Mouse (Mus musculus) ES-E14 (cell line): ENCODE measurements around the gene Npc1l1. TPM values are rescaled to one million over a fixed set of nuclear protein-coding genes. Genes with fewer than 3 reads are reported as not detected.

Experiments used
- DNase-seq: peaks from one replicate; pipeline ENCODE4 v3.0.0-alpha.2; 2013; ENCODE audit warnings: low read depth, low spot score
- H3K27ac ChIP-seq: 2 replicates; pipeline ENCODE4 v1.5.1; 2012; ENCODE audit warnings: low read depth, mild to moderate bottlenecking, low read length, moderate library complexity, mixed read lengths; ENCODE audit not compliant: poor library complexity, insufficient read depth, severe bottlenecking
- H3K36me3 ChIP-seq: 2 replicates; pipeline ENCODE4 v1.6.1; 2012; ENCODE audit warnings: mild to moderate bottlenecking, low read length, moderate library complexity, mixed read lengths; ENCODE audit not compliant: control insufficient read depth, poor library complexity, insufficient read depth, severe bottlenecking
- H3K4me1 ChIP-seq, 2 experiments: fragments of 150-350 bp in 1 of 2; sonication (generic) in 1 of 2; 2 replicates each; pipeline ENCODE4 v1.6.1; 2012; ENCODE audit warnings: low read length in 2 of 2, mild to moderate bottlenecking in 1 of 2, mixed read lengths in 1 of 2; ENCODE audit not compliant: control insufficient read depth in 2 of 2, insufficient read depth in 2 of 2, poor library complexity in 1 of 2
- H3K4me3 ChIP-seq, 2 experiments: fragments of 150-350 bp in 1 of 2; sonication (generic) in 1 of 2; 2 replicates each; pipeline ENCODE4 v1.5.1; 2012; ENCODE audit warnings: low read length in 2 of 2, low read depth in 1 of 2, mild to moderate bottlenecking in 1 of 2, mixed read lengths in 1 of 2; ENCODE audit not compliant: insufficient read depth in 1 of 2, poor library complexity in 1 of 2, severe bottlenecking in 1 of 2
- H3K9ac ChIP-seq: 2 replicates; pipeline ENCODE4 v1.6.1; 2012; ENCODE audit warnings: low read depth, mild to moderate bottlenecking, low read length, mixed read lengths; ENCODE audit not compliant: poor library complexity, insufficient read depth, severe bottlenecking
- H3K9me3 ChIP-seq: fragments of 150-350 bp; sonication (generic); 2 replicates; pipeline ENCODE4 v1.6.1; 2012; ENCODE audit warnings: low read depth, mild to moderate bottlenecking, low read length; ENCODE audit not compliant: control insufficient read depth, insufficient read depth
- CHD2 ChIP-seq: IDR thresholded peaks from 2 replicates; pipeline ENCODE4 v1.6.1; 2014; ENCODE audit warnings: mild to moderate bottlenecking, low read depth, low read length, inconsistent platforms
- HCFC1 ChIP-seq: IDR thresholded peaks from 2 replicates; pipeline ENCODE4 v1.6.1; 2012; ENCODE audit warnings: low read length, inconsistent platforms, borderline replicate concordance; ENCODE audit not compliant: insufficient read depth
- MAFK ChIP-seq: IDR thresholded peaks from 2 replicates; pipeline ENCODE4 v1.6.1; 2014; ENCODE audit warnings: mild to moderate bottlenecking, low read depth, low read length, inconsistent platforms; ENCODE audit not compliant: insufficient read depth
- ZC3H11A ChIP-seq: IDR thresholded peaks from 2 replicates; pipeline ENCODE4 v1.6.1; 2012; ENCODE audit warnings: low read depth, mild to moderate bottlenecking, inconsistent platforms, low read length, borderline replicate concordance
- ZNF384 ChIP-seq: IDR thresholded peaks from 2 replicates; pipeline ENCODE4 v1.6.1; 2012; ENCODE audit warnings: low read depth, low read length, inconsistent platforms
- in situ Hi-C, 2 experiments: fragments of 600-800 bp; cut with MboI; formaldehyde crosslinking; loops; one replicate each; pipeline ENCODE4 v1.15.1; 2025; ENCODE audit warnings: low sequenced_read_pairs in 2 of 2, inconsistent platforms in 1 of 2; ENCODE audit not compliant: unreplicated experiment in 2 of 2
- total RNA-seq: library from RNA; depleted of rRNA; stranded (reverse); fragments of 300-350 nt; gene quantifications from 2 replicates; pipeline ENCODE4 v1.2.3, GENCODE M21; 2012

The Npc1l1 gene
- total RNA-seq, 1 experiment: 0.40 TPM

DNA sequence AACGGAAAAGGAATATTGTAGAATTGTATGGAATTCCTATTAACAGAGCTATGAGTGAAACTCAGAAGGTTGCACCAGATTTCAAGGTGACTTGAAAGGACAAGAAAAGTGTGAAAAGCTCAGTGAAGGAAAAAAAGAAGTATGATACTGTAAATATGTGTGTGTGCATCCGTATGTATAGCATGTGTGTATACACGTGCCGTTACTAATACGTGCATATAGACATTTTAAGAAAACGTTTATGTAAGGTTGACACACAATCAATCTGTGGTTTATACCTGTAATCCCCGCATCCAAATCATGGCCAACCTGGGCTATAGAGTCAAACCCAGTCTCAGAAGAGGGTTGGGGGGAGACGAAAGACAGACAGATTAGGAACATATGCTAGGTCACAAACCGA is 29.4 kb downstream of the Npc1l1 start:
- H3K4me1 ChIP-seq: peaks cover 0 to 8% of the 10 kb centered on the region in 2 experiments; a peak in 2 of 4 replicates
- no peak overlapping the region; the same call in 1 of the 2 replicates for H3K9ac ChIP-seq
- in situ Hi-C loops: no loop called here
- no peak overlapping the region for H3K27ac ChIP-seq
- peak overlapping the region; percentile 76 to 84 for H3K4me3 ChIP-seq
- no peaks in the 10 kb centered on the region; the same call in 1 of the 2 replicates for H3K36me3 ChIP-seq
- no peak for DNase-seq
- no peak for TF ChIP-seq CHD2
- no peak for TF ChIP-seq ZNF384
- no peaks in the 10 kb centered on the region for H3K9me3 ChIP-seq

- Histone ChIP-seq H3K9me3 (no peaks in the 10 kb centered on the region), H3K4me3 (peak within 1 kb of the TSS; percentile 76 to 84), H3K9ac (peak within 1 kb of the TSS; percentile 84), H3K27ac (peak within 1 kb of the TSS; percentile 75), H3K36me3 (no peaks in the 10 kb centered on the region; the same call in 1 of the 2 replicates), H3K4me1 (peaks cover 0 to 9% of the 10 kb centered on the region in 2 experiments; a peak in 2 of 4 replicates)
- in situ Hi-C loops: no loop called here
- DNase-seq: peak; percentile 65
- TF ChIP-seq MAFK: no peak
- no peak for TF ChIP-seq ZNF384
- no peak for TF ChIP-seq CHD2
- peak; percentile 84; the same call in 1 of the 2 replicates for TF ChIP-seq HCFC1
- TF ChIP-seq ZC3H11A: no peak
These were observed 29.8 kb downstream of the Npc1l1 start, which contains the start of gene Nudcd3 for GRCm38 (mm10) chr11:6200087-6200569. Gene Nudcd3, minus strand, starts transcription at chr11:6200415.

DNA sequence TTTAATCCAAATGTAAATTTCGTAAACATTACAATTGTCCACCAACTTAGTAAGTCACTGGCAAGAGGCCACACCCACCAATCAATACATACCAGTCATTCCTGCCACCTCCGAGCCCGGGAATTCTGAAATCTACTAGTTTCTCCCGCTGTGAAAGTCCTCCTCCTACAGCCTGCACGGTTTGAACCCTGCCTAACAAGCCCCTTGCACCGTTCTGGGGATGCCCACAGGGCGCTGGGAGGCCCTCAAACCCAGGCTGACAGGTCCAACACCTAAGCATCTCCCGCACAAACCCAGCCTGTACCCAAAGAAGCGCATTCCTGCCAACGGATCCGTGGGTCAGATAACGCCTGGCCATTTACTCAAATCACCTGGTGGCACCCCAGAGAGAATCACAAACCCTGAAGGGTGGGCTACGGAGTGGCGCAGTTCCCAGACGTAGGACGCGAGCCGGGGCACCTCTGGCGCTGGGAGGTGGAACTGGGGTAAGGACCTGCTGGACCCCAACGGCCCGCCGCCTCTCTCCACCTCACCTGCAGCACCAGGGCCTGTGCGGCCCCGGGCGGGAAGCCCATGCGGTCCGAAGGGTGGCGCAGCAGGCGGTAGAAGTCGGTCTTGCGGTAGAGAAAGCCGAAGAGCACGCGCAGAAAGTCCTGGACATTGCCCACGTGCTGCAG is 30.4 kb downstream of the Npc1l1 start, which contains the start of gene A730071L15Rik:
TSS of gene A730071L15Rik (plus strand) at position 620 of the 677 bp plus-strand sequence.
- TF ChIP-seq HCFC1 (no peak), CHD2 (no peak), ZNF384 (no peak), MAFK (no peak), ZC3H11A (no peak)
- Histone ChIP-seq H3K4me3 (peak within 1 kb of the TSS; percentile 76 to 84), H3K36me3 (no peaks in the 10 kb centered on the region; the same call in 1 of the 2 replicates), H3K9me3 (no peaks in the 10 kb centered on the region), H3K4me1 (peaks cover 0 to 9% of the 10 kb centered on the region in 2 experiments; a peak in 2 of 4 replicates), H3K9ac (peak within 1 kb of the TSS; percentile 84), H3K27ac (peak within 1 kb of the TSS; percentile 75)
- peak; percentile 31 for DNase-seq
- in situ Hi-C loops: loop anchor here in 1 of 2 experiments (10.0 kb wide), 1 partner anchor 205 kb away; no protein-coding TSS in a partner anchor

DNA sequence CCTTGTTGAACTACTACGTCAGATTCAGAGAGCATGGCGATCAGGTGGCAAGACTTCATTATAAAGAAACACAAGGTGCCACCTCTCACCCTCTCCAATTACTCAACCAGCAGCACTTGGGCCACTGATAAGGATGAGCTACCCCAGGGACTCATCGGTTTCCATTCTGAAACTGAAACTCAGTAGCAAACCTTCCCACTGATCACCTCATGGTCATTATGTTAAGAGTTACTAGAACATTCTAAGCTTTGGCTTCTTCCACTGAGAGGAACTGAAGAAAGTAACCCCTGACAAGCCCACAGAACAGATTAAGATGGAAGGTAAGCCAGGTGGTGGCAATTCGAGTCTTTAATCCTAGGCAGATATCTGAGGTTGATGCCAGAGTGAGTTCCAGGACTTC is 31.5 kb downstream of the Npc1l1 start:
- no peak overlapping the region for H3K9ac ChIP-seq
- H3K27ac ChIP-seq: no peak overlapping the region
- peak overlapping the region in 1 of 2 experiments; percentile 76; a peak in 1 of 4 replicates for H3K4me3 ChIP-seq
- in situ Hi-C loops: loop anchor here in 1 of 2 experiments (10.0 kb wide), 1 partner anchor 204 kb away; no protein-coding TSS in a partner anchor
- H3K9me3 ChIP-seq: no peaks in the 10 kb centered on the region
- no peak for TF ChIP-seq CHD2
- no peak for TF ChIP-seq MAFK
- no peak for TF ChIP-seq ZNF384
- no peak for TF ChIP-seq ZC3H11A
- TF ChIP-seq HCFC1: no peak
- peaks cover 0 to 9% of the 10 kb centered on the region in 2 experiments; a peak in 2 of 4 replicates for H3K4me1 ChIP-seq
- no peaks in the 10 kb centered on the region; the same call in 1 of the 2 replicates for H3K36me3 ChIP-seq
- DNase-seq: no peak
